Mouse (Mus musculus) Patski (cell line): ENCODE measurements around the gene Nup214. TPM values are rescaled to one million over a fixed set of nuclear protein-coding genes. Genes with fewer than 3 reads are reported as not detected.

Experiments used
- ATAC-seq: fragments of 100-300 bp; one replicate; pipeline ENCODE4 v1.8.0; 2021
- CTCF ChIA-PET: fragments of 350-600 bp; sonication (Branson Sonifier 250); formaldehyde crosslinking; loops from one replicate; lab custom pipeline; 2022; ENCODE audit warnings: inconsistent platforms; lab: Charles Lee
- POLR2A ChIA-PET: fragments of 350-600 bp; sonication (Branson Sonifier 250); formaldehyde crosslinking; loops from one replicate; lab custom pipeline; 2022; ENCODE audit warnings: antibody characterized with exemption, inconsistent platforms; lab: Charles Lee
- DNase-seq: peaks from one replicate; pipeline ENCODE4 v3.0.0-alpha.2; 2011; ENCODE audit warnings: low read depth, low spot score
- H3K27me3 ChIP-seq: fragments of 371-371 bp; one replicate; pipeline ENCODE4 v1.5.1; 2021
- CTCF ChIP-seq: fragments of 100-300 bp; IDR thresholded peaks from one replicate; pipeline ENCODE4 v1.5.1; 2021
- in situ Hi-C: fragments of 300-500 bp; cut with MboI; formaldehyde crosslinking; loops from 3 replicates; pipeline ENCODE4 v1.11.1; 2018; ENCODE audit warnings: low pct_unique_long_range_greater_than_20kb, mixed read lengths
- polyA plus RNA-seq: library from polyadenylated mRNA; unstranded; gene quantifications from one replicate; pipeline ENCODE4 v1.2.3, GENCODE M21; 2021

Nup214 gene
- polyA plus RNA-seq, 1 experiment from 2014 or later, result 40.5 TPM

DNA sequence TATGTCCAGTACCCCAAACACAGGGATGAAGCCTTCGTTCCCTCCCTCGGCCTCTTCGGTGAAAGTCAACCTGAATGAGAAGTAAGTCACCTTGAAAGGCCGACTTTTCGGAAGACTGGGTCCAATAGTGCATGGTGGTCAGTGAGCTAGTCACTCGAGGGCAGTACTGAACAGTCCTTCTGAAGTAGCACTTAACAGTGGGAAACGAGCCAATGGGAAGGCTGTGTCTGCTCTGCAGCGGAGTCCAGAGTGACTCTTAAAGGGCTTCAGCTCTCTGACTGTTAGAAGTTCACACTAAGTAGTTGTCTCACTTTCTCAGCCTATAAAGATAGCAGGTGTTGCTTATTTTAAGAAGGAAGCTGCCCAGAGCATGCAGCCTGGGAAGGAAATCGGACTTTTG lies 20.7 kb downstream of the Nup214 start:
- TF ChIP-seq CTCF, result no peak
- in situ Hi-C loops, result no loop called here
- POLR2A ChIA-PET, result no interaction called here
- H3K27me3 ChIP-seq, result no peaks in the 10 kb centered on the region
- DNase-seq (no peak), ATAC-seq (no peak)
- CTCF ChIA-PET, result no interaction called here

DNA sequence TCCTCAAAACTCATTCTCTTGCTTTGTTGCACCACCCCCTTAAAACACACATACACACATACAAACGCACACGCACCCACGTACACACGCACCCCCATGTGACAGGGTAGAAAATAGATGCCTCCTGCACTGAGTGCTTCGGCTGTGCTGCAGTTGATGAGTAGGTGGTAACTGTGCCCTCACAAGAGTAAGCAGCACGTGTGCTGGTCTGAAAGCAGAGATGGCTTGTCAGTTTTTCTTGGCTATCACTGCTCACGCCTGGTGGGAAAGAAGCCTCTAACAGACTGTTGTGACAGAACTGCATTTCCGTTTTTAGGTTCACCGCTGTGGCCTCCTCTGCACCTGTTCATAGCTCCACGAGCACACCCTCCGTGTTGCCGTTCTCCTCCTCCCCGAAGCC lies 21.8 kb downstream of the Nup214 start:
- no peaks in the 10 kb centered on the region for H3K27me3 ChIP-seq
- in situ Hi-C loops, result no loop called here
- CTCF ChIA-PET, result interaction anchor here (1.8 kb wide), 1 partner anchor 24 kb away, joined by 4 read pairs; no protein-coding TSS in a partner anchor
- POLR2A ChIA-PET, result no interaction called here
- DNase-seq, result no peak
- no peak for ATAC-seq
- TF ChIP-seq CTCF, result no peak

DNA sequence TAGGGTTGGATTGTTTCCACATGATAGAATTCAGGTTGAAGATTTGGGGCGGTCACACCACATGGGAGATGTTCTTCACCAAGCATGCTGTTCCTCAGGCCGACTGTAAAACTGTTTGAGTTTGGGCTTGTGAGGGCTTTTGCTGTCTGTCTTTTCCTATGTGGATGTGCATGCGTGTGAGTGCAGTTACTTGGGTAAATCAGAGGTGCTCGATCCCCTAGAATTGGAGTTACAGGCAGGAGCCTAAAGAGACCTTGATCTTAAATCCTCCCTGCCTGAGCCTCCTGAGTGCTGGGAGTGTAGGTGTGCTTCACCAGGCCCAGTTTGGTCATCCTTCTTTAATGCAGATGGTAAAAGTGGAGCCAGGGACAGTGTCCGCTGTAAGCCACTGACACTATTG lies 23.3 kb downstream of the Nup214 start:
- POLR2A ChIA-PET, result no interaction called here
- in situ Hi-C loops, result no loop called here
- CTCF ChIA-PET, result interaction anchor here (1.1 to 1.8 kb wide), 2 partner anchors 11 to 22 kb away, joined by 3 to 4 read pairs; no protein-coding TSS in a partner anchor
- TF ChIP-seq CTCF, result no peak
- no peak for DNase-seq
- no peak for ATAC-seq
- H3K27me3 ChIP-seq, result no peaks in the 10 kb centered on the region

DNA sequence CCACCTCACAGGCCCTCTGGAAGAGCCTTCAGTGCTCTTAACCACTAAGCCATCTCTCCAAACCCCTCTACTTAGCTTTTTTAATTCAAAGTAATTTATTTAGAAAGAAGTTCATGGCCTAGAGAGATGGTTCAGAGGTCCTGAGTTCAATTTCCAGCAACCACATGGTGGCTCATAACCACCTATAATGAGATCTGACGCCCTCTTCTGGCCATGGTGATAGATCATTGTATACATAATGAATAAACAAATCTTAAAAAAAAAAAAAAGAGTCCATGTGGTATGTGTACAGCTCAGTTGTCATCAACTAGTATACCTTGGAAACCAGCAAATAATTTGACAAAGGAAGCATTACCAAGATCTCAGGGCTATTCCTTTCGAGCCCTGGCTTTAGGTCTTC lies 24.2 kb downstream of the Nup214 start:
- in situ Hi-C loops, result no loop called here
- ChIA-PET CTCF (interaction anchor here (1.2 kb wide), 1 partner anchor 10 kb away, joined by 4 read pairs; no protein-coding TSS in a partner anchor), POLR2A (no interaction called here)
- H3K27me3 ChIP-seq, result no peaks in the 10 kb centered on the region
- no peak for ATAC-seq
- DNase-seq, result no peak
- peak; percentile 49 for TF ChIP-seq CTCF

DNA sequence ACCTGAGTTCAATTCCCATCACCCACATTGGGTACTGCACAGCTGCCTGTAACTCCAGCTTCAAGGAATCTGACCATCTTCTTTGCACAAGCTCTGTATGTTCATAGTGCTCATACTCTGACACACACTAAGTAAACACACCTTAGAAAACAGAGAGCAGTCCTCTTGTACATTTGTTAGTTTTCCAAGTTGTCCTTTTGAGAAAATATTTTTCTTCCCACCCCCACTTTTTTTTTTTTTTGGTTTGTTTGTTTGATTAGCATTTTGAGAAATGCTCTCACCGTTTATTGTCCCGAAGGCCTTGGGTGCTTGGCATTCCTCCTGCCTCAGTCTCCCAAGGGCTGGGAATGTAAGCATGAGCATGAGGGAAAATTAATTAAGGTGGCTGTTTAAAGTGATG lies 34.1 kb downstream of the Nup214 start:
- in situ Hi-C loops, result no loop called here
- POLR2A ChIA-PET, result no interaction called here
- ATAC-seq (no peak), DNase-seq (no peak)
- H3K27me3 ChIP-seq, result no peaks in the 10 kb centered on the region
- CTCF ChIA-PET, result no interaction called here
- TF ChIP-seq CTCF, result no peak

DNA sequence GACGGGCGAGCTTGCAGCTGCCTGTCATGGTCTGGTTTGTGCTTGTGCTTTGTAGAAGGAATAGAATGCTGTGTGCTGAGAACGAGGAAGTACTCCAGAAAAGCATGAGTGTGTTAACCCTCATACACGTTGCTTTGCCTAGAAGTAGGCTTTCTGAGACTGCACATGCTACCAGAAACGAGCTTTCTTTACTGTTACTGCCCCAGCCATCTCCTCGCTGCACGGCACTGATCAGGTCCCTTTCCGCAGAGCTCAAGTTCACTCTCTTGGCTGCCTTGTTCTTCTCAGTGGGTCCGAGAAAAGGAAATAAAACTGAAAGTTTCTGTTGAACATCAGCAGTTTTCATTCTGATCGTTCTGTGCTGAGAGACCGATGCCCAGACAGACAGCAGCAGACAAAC lies 34.5 kb downstream of the Nup214 start:
- ATAC-seq (no peak), DNase-seq (no peak)
- TF ChIP-seq CTCF, result no peak
- no peaks in the 10 kb centered on the region for H3K27me3 ChIP-seq
- in situ Hi-C loops, result no loop called here
- ChIA-PET CTCF (no interaction called here), POLR2A (no interaction called here)

DNA sequence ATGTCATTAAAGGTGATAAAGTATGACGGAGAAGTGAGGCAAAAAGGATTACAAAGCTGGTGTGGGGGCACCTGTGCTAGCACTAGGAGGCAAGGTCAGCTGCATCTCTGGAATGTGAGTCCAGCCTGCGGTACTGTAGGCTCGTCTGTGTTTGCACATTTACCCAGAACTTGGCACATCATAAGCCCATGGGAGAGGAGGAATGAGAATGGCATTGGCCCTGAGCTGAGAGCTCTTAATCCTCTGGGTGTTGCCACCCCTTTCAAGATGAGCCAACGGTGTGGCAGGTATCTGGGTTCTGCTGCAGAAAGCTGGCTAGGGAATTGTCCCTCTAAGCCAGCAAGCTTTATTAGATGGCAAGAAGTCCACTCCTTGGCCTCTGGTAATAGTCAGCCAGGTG lies 45.5 kb downstream of the Nup214 start:
- in situ Hi-C loops, result no loop called here
- H3K27me3 ChIP-seq, result no peaks in the 10 kb centered on the region
- POLR2A ChIA-PET, result interaction anchor here (0.9 to 1.3 kb wide), 2 partner anchors 14 to 21 kb away, joined by 3 read pairs; no protein-coding TSS in a partner anchor
- CTCF ChIA-PET, result interaction anchor here (0.8 to 2.7 kb wide), 5 partner anchors 9 to 115 kb away, joined by 3 to 6 read pairs (median 4); no protein-coding TSS in a partner anchor
- no peak for TF ChIP-seq CTCF
- peak; percentile 88 for ATAC-seq
- DNase-seq, result peak; percentile 83

DNA sequence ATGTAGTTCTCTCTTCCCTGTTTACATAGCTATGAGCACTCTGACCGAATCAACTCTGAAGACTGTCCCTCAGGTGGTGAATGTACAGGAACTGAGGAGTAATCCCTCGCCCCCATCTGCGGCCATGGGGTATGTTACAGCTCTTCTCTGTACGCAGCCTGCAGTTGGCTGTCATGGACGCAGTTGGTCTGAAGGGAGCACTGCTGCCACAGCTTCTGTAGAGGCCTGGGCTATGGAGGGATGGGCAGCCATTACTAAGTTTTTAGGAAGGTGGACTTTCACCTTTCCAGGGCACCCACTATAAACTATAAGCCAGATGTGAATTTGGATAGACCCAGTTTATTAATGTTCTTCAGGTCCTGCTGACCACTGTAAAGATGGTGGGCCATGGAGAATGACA lies 46.0 kb downstream of the Nup214 start:
- POLR2A ChIA-PET, result interaction anchor here (0.9 kb wide), 1 partner anchor 20 kb away, joined by 3 read pairs; no protein-coding TSS in a partner anchor
- DNase-seq (no peak), ATAC-seq (no peak)
- CTCF ChIA-PET, result interaction anchor here (0.8 to 2.7 kb wide), 7 partner anchors 8 to 114 kb away, joined by 3 to 6 read pairs (median 4); no protein-coding TSS in a partner anchor
- in situ Hi-C loops, result no loop called here
- TF ChIP-seq CTCF, result no peak
- H3K27me3 ChIP-seq, result no peaks in the 10 kb centered on the region

DNA sequence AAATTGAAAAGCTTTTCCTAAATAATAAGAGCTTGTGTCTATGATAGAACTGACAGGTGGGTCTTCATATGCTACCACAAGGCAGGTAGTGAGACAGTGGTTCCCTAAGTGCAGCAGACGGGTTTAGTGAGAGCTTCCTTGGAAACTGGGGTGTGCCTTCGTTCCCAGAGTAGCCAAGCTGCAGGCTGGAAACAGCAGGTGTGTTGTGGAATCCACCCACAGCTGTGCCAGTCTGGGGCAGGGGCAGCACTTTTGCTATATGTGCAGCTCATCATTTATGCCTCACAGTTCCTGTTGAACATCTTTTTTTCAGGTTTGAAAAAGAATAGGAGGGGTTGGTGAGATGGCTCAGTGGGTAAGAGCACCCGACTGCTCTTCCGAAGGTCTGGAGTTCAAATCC lies 50.1 kb downstream of the Nup214 start:
- CTCF ChIA-PET, result interaction anchor here (1.3 to 1.5 kb wide), 2 partner anchors 10 to 13 kb away, joined by 3 to 4 read pairs; no protein-coding TSS in a partner anchor
- in situ Hi-C loops, result no loop called here

DNA sequence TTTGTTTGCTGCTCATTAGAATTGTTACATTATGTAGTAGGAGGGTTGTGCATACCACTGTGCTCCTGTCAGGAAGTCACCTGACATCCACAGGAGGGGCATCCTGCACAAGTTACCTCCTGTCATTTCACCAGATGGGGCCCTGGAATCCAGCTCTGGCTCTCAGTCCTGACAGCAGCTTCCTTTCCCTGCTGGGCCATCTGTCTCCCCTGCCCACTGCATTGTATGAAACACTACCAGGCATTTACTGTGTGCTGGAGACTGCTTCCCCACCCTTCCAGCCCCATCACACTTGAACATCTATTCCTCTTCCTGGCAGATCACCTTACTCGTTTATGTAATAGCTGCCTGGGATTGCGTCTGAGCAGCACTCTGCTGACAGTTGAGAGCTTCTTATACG lies 55.4 kb downstream of the Nup214 start:
- CTCF ChIA-PET, result interaction anchor here (1.3 to 1.8 kb wide), 3 partner anchors 10 to 18 kb away, joined by 4 to 6 read pairs (median 4); no protein-coding TSS in a partner anchor
- no peak for TF ChIP-seq CTCF
- DNase-seq (no peak), ATAC-seq (no peak)
- H3K27me3 ChIP-seq, result no peaks in the 10 kb centered on the region
- POLR2A ChIA-PET, result no interaction called here
- in situ Hi-C loops, result no loop called here

More for the DNA sequence above, 50.1 kb downstream of the Nup214 start:
- no peak for ATAC-seq
- H3K27me3 ChIP-seq, result no peaks in the 10 kb centered on the region
- POLR2A ChIA-PET, result no interaction called here
- no peak for DNase-seq
- TF ChIP-seq CTCF, result no peak

DNA sequence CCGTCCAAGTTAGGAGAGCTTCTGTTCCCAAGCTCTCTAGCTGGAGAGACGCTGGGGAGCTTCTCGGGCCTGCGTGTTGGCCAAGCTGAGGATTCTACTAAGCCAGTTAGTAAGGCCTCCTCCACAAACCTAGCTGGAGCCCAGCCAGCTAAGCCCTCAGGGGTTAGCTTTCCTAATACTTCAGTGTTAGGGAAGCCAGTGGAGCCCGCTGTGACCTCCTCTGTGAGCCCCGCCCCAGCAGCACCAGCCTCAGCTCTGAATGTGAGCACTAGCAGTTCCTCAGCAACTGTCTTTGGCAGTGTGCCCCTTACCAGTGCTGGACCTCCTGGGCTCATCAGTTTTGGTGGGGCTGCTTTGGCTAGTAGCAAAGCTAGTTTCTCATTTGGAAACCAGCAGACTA lies 59.2 kb downstream of the Nup214 start:
- no peak for TF ChIP-seq CTCF
- CTCF ChIA-PET, result interaction anchor here (0.9 to 1.9 kb wide), 4 partner anchors 10 to 97 kb away, joined by 3 to 4 read pairs (median 4); no protein-coding TSS in a partner anchor
- DNase-seq (no peak), ATAC-seq (peak; percentile 69)
- H3K27me3 ChIP-seq, result no peaks in the 10 kb centered on the region
- POLR2A ChIA-PET, result interaction anchor here (0.9 kb wide), 1 partner anchor 15 kb away, joined by 3 read pairs; no protein-coding TSS in a partner anchor
- in situ Hi-C loops, result no loop called here
